ENCODE assay signal across 8 mouse cellular contexts in genomic region chr7:140880865-140881515, GRCm38 (mm10). TPM values are rescaled to one million over a fixed set of nuclear protein-coding genes. Genes with fewer than 3 reads are reported as not detected.
DNase-seq lines count a peak whose midpoint lies in the region; ATAC-seq and TF ChIP-seq lines count a peak whose summit lies in the region.

No protein-coding gene starts in this region.

- 13% methylated on average over 8 of the region's 8 CpGs for WGBS in lung, embryonic 14.5 days
- 8% methylated on average over 8 of the region's 8 CpGs for WGBS in olfactory bulb, adult 2 months

- H3K9me3 ChIP-seq in lung, embryonic 14.5 days (ENCODE audit: low read depth, low read length): no peaks in the 10 kb centered on the region

- TF ChIP-seq POLR2A in olfactory bulb, adult 2 months (IDR thresholded peaks at IDR 0.05; ENCODE audit: insufficient read depth, low read depth, low read length): no peak

- H3K9ac ChIP-seq in lung, embryonic 14.5 days: peak overlapping the region; percentile 79

- H3K27me3 ChIP-seq in lung, embryonic 14.5 days (ENCODE audit: insufficient read depth, low read length): no peaks in the 10 kb centered on the region

- 0 out of 2 replicates have a peak overlapping the region, but pooled peaks have one; percentile 88 for H3K27ac ChIP-seq in lung, embryonic 14.5 days (ENCODE audit: low read depth)
- peak overlapping the region; percentile 45; the same call in 1 of the 2 replicates for H3K27ac ChIP-seq in olfactory bulb, adult 2 months (ENCODE audit: insufficient read depth, low read depth, low read length)

- H3K36me3 ChIP-seq in lung, embryonic 14.5 days (ENCODE audit: insufficient read depth): peaks cover 26% of the 10 kb centered on the region; the same call in 1 of the 2 replicates

- no peak for DNase-seq in lung, embryonic 14.5 days
- DNase-seq in lung, postnatal 14 days: no peak
- DNase-seq in kidney, postnatal 25 days: peak; percentile 30 to 72
- DNase-seq in layer of hippocampus, postnatal 36 days: no peak
- no peak for DNase-seq in gastrocnemius, postnatal 36 days
- DNase-seq in layer of hippocampus, adult 8-10 months (ENCODE audit: low spot score in 2 of 2): no peak

- intact Hi-C loops in gastrocnemius, postnatal 36 days (cut with DNase I): loop anchor here (2.0 kb wide), 1 partner anchor 24 kb away; the partner anchor contains the start of genes Bet1l, Gm45785 and Ric8a

- peak overlapping the region; percentile 89 for H3K4me3 ChIP-seq in lung, embryonic 14.5 days (ENCODE audit: low read depth, low read length)
- peak overlapping the region; percentile 93 for H3K4me3 ChIP-seq in olfactory bulb, adult 2 months (ENCODE audit: insufficient read depth, low read depth, low read length)

- TF ChIP-seq CTCF in lung, embryonic 14.5 days (IDR thresholded peaks at IDR 0.05; ENCODE audit: low read depth): no peak
- TF ChIP-seq CTCF in olfactory bulb, adult 2 months (IDR thresholded peaks at IDR 0.05; ENCODE audit: insufficient read depth, low read depth, low read length): no peak

- no peak for ATAC-seq in lung, embryonic 14.5 days (ENCODE audit: insufficient read depth)
- ATAC-seq in erythroid progenitor cell, adult 5-6 weeks (replicated peaks; ENCODE audit: low FRiP score, poor library complexity, severe bottlenecking): 0 out of 2 replicates have a peak, but pooled peaks have one; percentile 9

- peaks cover 4% of the 10 kb centered on the region; the same call in 1 of the 2 replicates for H3K4me1 ChIP-seq in lung, embryonic 14.5 days (ENCODE audit: insufficient read depth)
- H3K4me1 ChIP-seq in olfactory bulb, adult 2 months (ENCODE audit: control insufficient read depth, insufficient read depth, low read length): peaks cover 3% of the 10 kb centered on the region; the same call in 1 of the 2 replicates

- peak overlapping the region; percentile 87 for H3K4me2 ChIP-seq in lung, embryonic 14.5 days

RNA-seq across cellular contexts. Expression of gene Psmd13, which starts 0.8 kb away (rescaled TPM):
- polyA plus RNA-seq in lung, embryonic 14.5 days (2014; fragmentation: Nextera tagmentation; extraction: Ambion mirVana): 139 and 167 TPM in 2 replicates
- total RNA-seq in erythroid progenitor cell, adult 5-6 weeks (2015; ENCODE audit: low replicate concordance): 74.2 and 90.1 TPM in 2 replicates
- 136 and 162 TPM in 2 replicates for total RNA-seq in erythroid progenitor cell, adult 5-6 weeks (2017; ENCODE audit: low replicate concordance)
- not detected in 2 replicates for polyA plus RNA-seq in olfactory bulb, adult 2 months (2012; ENCODE audit: insufficient read depth, insufficient read length, low replicate concordance, missing spikeins)
- 100 to 1,000 TPM; 113 to 119 TPM for total RNA-seq in layer of hippocampus, postnatal 36 days (2021)
- 10 to 100 TPM; 78.3 to 78.9 TPM for total RNA-seq in gastrocnemius, postnatal 36 days (2021)
- 100 to 1,000 TPM; 105 to 120 (median 119) TPM for total RNA-seq in layer of hippocampus, adult 8-10 months (2022)

RNA-seq across cellular contexts. Expression of gene Sirt3, which starts 1.1 kb away (rescaled TPM):
- polyA plus RNA-seq in lung, embryonic 14.5 days (2014; fragmentation: Nextera tagmentation; extraction: Ambion mirVana): 16.6 and 18.2 TPM in 2 replicates
- 14.4 and 16.3 TPM in 2 replicates for total RNA-seq in erythroid progenitor cell, adult 5-6 weeks (2015; ENCODE audit: low replicate concordance)
- 6.5 and 13.5 TPM in 2 replicates for total RNA-seq in erythroid progenitor cell, adult 5-6 weeks (2017; ENCODE audit: low replicate concordance)
- not detected in 2 replicates for polyA plus RNA-seq in olfactory bulb, adult 2 months (2012; ENCODE audit: insufficient read depth, insufficient read length, low replicate concordance, missing spikeins)
- 10 to 100 TPM; 64.6 to 71.8 TPM for total RNA-seq in layer of hippocampus, postnatal 36 days (2021)
- 10 to 100 TPM; 26.0 to 26.3 TPM for total RNA-seq in gastrocnemius, postnatal 36 days (2021)
- total RNA-seq in layer of hippocampus, adult 8-10 months (2022): 10 to 100 TPM; 65.3 to 73.7 (median 70.3) TPM

RNA-seq across cellular contexts. Expression of gene Cox8b, which starts 19.3 kb away (rescaled TPM):
- 1.7 TPM in 1 of 2 replicates, not detected in the other for polyA plus RNA-seq in lung, embryonic 14.5 days (2014; fragmentation: Nextera tagmentation; extraction: Ambion mirVana)
- total RNA-seq in erythroid progenitor cell, adult 5-6 weeks (2015; ENCODE audit: low replicate concordance): not detected in 2 replicates
- not detected in 2 replicates for total RNA-seq in erythroid progenitor cell, adult 5-6 weeks (2017; ENCODE audit: low replicate concordance)
- polyA plus RNA-seq in olfactory bulb, adult 2 months (2012; ENCODE audit: insufficient read depth, insufficient read length, low replicate concordance, missing spikeins): not detected in 2 replicates
- 1 to 10 TPM; 1.2 to 1.3 TPM for total RNA-seq in layer of hippocampus, postnatal 36 days (2021)
- total RNA-seq in gastrocnemius, postnatal 36 days (2021): 1,000 to 10,000 TPM; 1,837 to 1,924 TPM
- 1 to 10 TPM in 3 of 4 experiments, not detected in 1; 1.8 to 2.3 (median 1.9) TPM for total RNA-seq in layer of hippocampus, adult 8-10 months (2022)

RNA-seq across cellular contexts. Expression of gene Bet1l, which starts 23.6 kb away (rescaled TPM):
- polyA plus RNA-seq in lung, embryonic 14.5 days (2014; fragmentation: Nextera tagmentation; extraction: Ambion mirVana): 40.9 and 47.0 TPM in 2 replicates
- total RNA-seq in erythroid progenitor cell, adult 5-6 weeks (2015; ENCODE audit: low replicate concordance): 7.6 and 9.2 TPM in 2 replicates
- 9.0 and 9.4 TPM in 2 replicates for total RNA-seq in erythroid progenitor cell, adult 5-6 weeks (2017; ENCODE audit: low replicate concordance)
- polyA plus RNA-seq in olfactory bulb, adult 2 months (2012; ENCODE audit: insufficient read depth, insufficient read length, low replicate concordance, missing spikeins): not detected in 2 replicates
- 10 to 100 TPM; 27.2 to 28.1 TPM for total RNA-seq in layer of hippocampus, postnatal 36 days (2021)
- total RNA-seq in gastrocnemius, postnatal 36 days (2021): 1 to 10 TPM; 5.2 to 7.9 TPM
- 10 to 100 TPM; 24.8 to 28.6 (median 26.2) TPM for total RNA-seq in layer of hippocampus, adult 8-10 months (2022)

RNA-seq across cellular contexts. Expression of gene Ric8a, which starts 24.2 kb away (rescaled TPM):
- 53.8 and 54.8 TPM in 2 replicates for polyA plus RNA-seq in lung, embryonic 14.5 days (2014; fragmentation: Nextera tagmentation; extraction: Ambion mirVana)
- 19.1 and 49.5 TPM in 2 replicates for total RNA-seq in erythroid progenitor cell, adult 5-6 weeks (2015; ENCODE audit: low replicate concordance)
- total RNA-seq in erythroid progenitor cell, adult 5-6 weeks (2017; ENCODE audit: low replicate concordance): 12.1 and 22.2 TPM in 2 replicates
- not detected in 2 replicates for polyA plus RNA-seq in olfactory bulb, adult 2 months (2012; ENCODE audit: insufficient read depth, insufficient read length, low replicate concordance, missing spikeins)
- total RNA-seq in layer of hippocampus, postnatal 36 days (2021): 10 to 100 TPM; 76.8 to 83.7 TPM
- 10 to 100 TPM; 12.6 to 14.9 TPM for total RNA-seq in gastrocnemius, postnatal 36 days (2021)
- total RNA-seq in layer of hippocampus, adult 8-10 months (2022): 10 to 100 TPM; 74.6 to 79.7 (median 77.3) TPM

Comparison
In these comparisons a context has a peak if more than half of its experiments do, and no peak if none do; other contexts are left out.
1. DNase-seq: peak in kidney, postnatal 25 days (2 of 2); none in lung, embryonic 14.5 days (single experiment), lung, postnatal 14 days (single experiment), layer of hippocampus, postnatal 36 days (0 of 2), gastrocnemius, postnatal 36 days (0 of 2) and layer of hippocampus, adult 8-10 months (0 of 2).
2. RNA of gene Cox8b, which starts 19.3 kb away (total RNA-seq): 1,837 to 1,924 TPM in gastrocnemius, postnatal 36 days; 1.8 to 2.3 TPM in layer of hippocampus, adult 8-10 months, 1.2 to 1.3 TPM in layer of hippocampus, postnatal 36 days and not detected in erythroid progenitor cell, adult 5-6 weeks; every median in the first group is over 100 times any median in the second.